Mouse (Mus musculus) left cerebral cortex, postnatal 14 days (tissue): ENCODE measurements at regions not wholly inside any gene's neighbourhood (a gene's known extent, or its start where the extent isn't known, plus 50 kb on each side); places are given as distances from the start of the nearest gene placed in this dataset.

Experiments used
- DNase-seq, 2 experiments: peaks; one replicate each; pipeline ENCODE4 v3.0.0; 2021 to 2022; ENCODE audit warnings: low spot score in 2 of 2, mixed read lengths in 1 of 2
- intact Hi-C: fragments of 180-260 bp; cut with DNase I; formaldehyde crosslinking; loops from one replicate; pipeline ENCODE4 v1.15.1; 2025

- intact Hi-C loops = loop anchor here (2.0 kb wide), 1 partner anchor 18 kb away; no protein-coding TSS in a partner anchor
- no peak for DNase-seq
Measured at GRCm38 (mm10) chr1:142347111-142347510, 1293.4 kb upstream of the B3galt2 start.
